Mouse (Mus musculus) thymus, postnatal 4 days (tissue): Measurements from ENCODE around the gene Cplx3.
A peak's percentile ranks its signal among the peaks of the same experiment; 100 is the strongest.

Experiments used
- DNase-seq: peaks from one replicate; pipeline ENCODE4 v3.0.0; 2021

Gene Cplx3

GRCm38 (mm10) chr9:57598851-57599563 lies 7.1 kb downstream of the Cplx3 start:
- DNase-seq: no peak

GRCm38 (mm10) chr9:57597929-57598382 lies 8.1 kb downstream of the Cplx3 start:
- DNase-seq: no peak

- no peak for DNase-seq
Observed at GRCm38 (mm10) chr9:57597265-57597664, 8.8 kb downstream of the Cplx3 start.

- DNase-seq: no peak
Observed at GRCm38 (mm10) chr9:57594174-57594509, 11.9 kb downstream of the Cplx3 start.

GRCm38 (mm10) chr9:57593454-57594173 lies 12.5 kb downstream of the Cplx3 start:
- no peak for DNase-seq

GRCm38 (mm10) chr9:57590726-57591125 lies 15.4 kb downstream of the Cplx3 start:
- no peak for DNase-seq

- peak; percentile 93 for DNase-seq
Observed at GRCm38 (mm10) chr9:57589224-57590126, 16.6 kb downstream of the Cplx3 start, which contains the start of gene Ulk3. Gene Ulk3, plus strand, starts transcription at chr9:57589452.

- no peak for DNase-seq
Observed at GRCm38 (mm10) chr9:57584991-57585390, 21.1 kb downstream of the Cplx3 start.

- no peak for DNase-seq
Observed at GRCm38 (mm10) chr9:57577144-57577849, 28.8 kb downstream of the Cplx3 start.

GRCm38 (mm10) chr9:57575577-57575976 lies 30.5 kb downstream of the Cplx3 start:
- DNase-seq: no peak

- DNase-seq: no peak
Observed at GRCm38 (mm10) chr9:57574397-57574796, 31.7 kb downstream of the Cplx3 start.

- DNase-seq: no peak
Observed at GRCm38 (mm10) chr9:57568500-57568899, 37.6 kb downstream of the Cplx3 start.

- DNase-seq: peak; percentile 28
Observed at GRCm38 (mm10) chr9:57566846-57567245, 39.2 kb downstream of the Cplx3 start.

- no peak for DNase-seq
Observed at GRCm38 (mm10) chr9:57565741-57566221, 40.3 kb downstream of the Cplx3 start.

- DNase-seq: no peak
Observed at GRCm38 (mm10) chr9:57564609-57565008, 41.5 kb downstream of the Cplx3 start.

GRCm38 (mm10) chr9:57562896-57563372 lies 43.1 kb downstream of the Cplx3 start:
- DNase-seq: no peak

- peak; percentile 19 for DNase-seq
Observed at GRCm38 (mm10) chr9:57561711-57562099, 44.4 kb downstream of the Cplx3 start.

GRCm38 (mm10) chr9:57560861-57561710 lies 45.0 kb downstream of the Cplx3 start, which contains the start of gene Scamp2:
Gene Scamp2, plus strand, starts transcription at chr9:57560943.
- DNase-seq: peak; percentile 91

GRCm38 (mm10) chr9:57560263-57560662 lies 45.8 kb downstream of the Cplx3 start:
- DNase-seq: no peak

- DNase-seq: no peak
Observed at GRCm38 (mm10) chr9:57559568-57559967, 46.5 kb downstream of the Cplx3 start.

- no peak for DNase-seq
Observed at GRCm38 (mm10) chr9:57558625-57559024, 47.5 kb downstream of the Cplx3 start.
